Mouse (Mus musculus) splenic B cell, adult 2 months (primary cell): ENCODE data around the gene Rin3.

Experiments
- DNase-seq: peaks from one replicate; pipeline ENCODE4 v3.0.0-alpha.2; 2011; ENCODE audit warnings: low read depth, low spot score
- H3K27me3 ChIP-seq: 2 replicates; pipeline ENCODE4 v1.6.1; 2012; ENCODE audit warnings: mild to moderate bottlenecking, low read length, moderate library complexity, mixed read lengths; ENCODE audit not compliant: control insufficient read depth, poor library complexity, insufficient read depth, severe bottlenecking
- H3K36me3 ChIP-seq: 2 replicates; pipeline ENCODE4 v1.6.1; 2012; ENCODE audit warnings: mild to moderate bottlenecking, low read length, moderate library complexity, mixed read lengths; ENCODE audit not compliant: control insufficient read depth, poor library complexity, insufficient read depth, severe bottlenecking

Rin3 gene

DNA sequence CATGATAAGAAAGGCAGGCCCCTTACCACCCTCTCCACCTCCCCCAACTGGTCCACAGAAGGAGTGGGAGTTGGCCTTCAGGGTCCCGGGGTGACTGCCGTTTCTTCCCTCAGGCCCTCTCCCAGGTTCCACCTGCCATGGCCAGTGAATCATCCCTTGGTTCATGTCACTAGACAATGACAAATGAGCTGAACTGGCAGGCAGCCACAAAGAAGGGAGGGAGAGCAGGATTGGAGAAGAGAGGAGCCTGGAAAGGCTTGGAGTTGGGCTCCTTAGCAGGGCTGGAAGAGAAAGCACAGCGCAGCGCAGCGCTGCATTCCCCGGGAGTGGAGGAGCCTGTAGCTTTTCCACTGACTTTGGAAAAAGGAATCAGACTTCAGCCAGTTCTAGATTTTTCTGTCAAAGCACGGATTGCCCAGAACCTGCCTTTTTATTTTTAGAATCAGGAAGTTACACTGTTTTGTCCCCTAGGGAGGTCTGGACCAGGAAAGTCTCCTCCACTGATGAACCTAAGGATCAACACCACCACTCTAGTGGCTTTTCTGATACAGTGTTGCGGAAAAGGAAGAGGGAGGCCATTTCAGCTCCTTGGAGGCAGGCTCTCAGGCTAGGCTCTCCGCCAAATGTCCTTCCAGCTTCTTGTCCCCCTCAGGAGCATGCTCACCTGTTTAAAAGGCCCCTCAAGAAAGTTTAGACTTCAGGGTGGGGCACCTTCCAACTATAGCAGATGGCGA, 4.0 kb downstream of the Rin3 start:
- Histone ChIP-seq H3K27me3 (no peaks in the 10 kb centered on the region), H3K36me3 (no peaks in the 10 kb centered on the region)
- no peak for DNase-seq

DNA sequence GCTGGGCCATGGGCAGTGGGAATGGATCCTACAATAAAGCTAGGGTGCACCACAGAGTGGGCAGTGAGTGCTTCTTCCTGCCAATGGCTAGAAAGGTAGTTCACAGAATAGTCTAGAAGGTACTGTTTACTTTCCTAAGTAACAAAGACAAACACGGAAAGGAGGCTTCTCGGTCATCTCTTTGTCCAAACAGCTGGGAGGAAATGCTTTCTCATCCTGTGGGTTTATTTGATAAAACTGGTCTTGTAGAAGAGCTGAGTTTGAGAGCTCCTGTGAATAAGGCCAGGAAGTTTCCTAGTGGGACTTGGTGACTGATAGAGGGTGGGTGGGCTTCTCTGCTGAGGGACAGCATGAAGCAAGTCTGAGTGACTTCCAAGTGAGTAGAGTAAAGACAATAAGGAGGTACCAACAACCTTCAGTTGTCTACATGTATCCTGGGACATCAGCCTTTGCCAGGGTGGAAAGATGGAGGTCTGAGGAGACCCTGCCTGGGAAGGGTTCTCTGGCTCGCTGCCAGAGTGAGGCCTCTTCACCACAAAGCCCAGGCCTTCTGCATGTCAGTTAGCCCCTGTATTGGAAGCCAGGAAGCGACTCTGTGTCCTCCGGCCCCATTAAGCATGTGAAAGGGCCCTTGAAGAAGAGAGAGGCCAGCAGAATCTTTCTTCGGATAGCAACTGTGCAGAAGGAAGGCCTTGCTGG, 5.2 kb downstream of the Rin3 start:
- H3K27me3 ChIP-seq, result no peaks in the 10 kb centered on the region
- no peaks in the 10 kb centered on the region for H3K36me3 ChIP-seq
- DNase-seq, result no peak

DNA sequence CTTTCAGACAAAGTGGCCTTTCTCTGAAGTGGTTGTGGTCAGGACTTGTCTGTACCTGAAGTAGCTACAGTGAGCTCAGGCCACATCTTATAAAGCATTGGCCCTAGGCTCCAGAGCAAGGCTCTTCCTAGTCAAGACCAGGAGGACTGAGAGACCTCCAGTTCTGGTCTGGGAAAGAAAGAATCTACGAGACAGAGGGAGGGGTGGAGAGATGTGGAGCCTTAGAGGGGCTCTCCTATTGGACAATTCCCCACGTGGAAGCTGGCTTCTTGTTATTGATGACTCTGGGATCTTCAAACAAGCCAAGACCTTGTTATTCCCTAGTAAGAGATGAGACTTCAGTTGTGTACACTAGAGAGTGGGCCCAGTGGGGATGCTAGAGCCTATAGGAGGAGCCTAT, 6.0 kb downstream of the Rin3 start:
- DNase-seq, result no peak
- H3K36me3 ChIP-seq, result no peaks in the 10 kb centered on the region
- no peaks in the 10 kb centered on the region for H3K27me3 ChIP-seq

DNA sequence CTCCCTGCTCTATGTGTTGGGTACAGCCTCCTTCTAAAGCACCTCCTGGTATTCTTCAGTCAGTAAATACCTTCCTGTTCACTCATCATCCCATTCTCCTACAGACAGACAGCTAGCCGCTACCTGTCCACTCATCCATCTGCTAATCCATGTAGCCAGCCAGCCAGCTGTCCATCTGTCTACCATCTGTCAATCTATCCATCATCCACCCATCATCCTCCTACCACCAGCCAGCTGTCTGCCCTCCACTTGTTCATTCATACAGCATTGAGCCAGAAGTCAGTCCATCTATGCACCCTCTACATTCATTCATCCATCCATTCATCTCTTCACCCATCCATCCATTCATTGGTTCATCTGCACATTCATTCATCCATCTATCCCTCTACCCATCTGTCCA, 6.7 kb downstream of the Rin3 start:
- Histone ChIP-seq H3K36me3 (no peaks in the 10 kb centered on the region), H3K27me3 (no peaks in the 10 kb centered on the region)
- DNase-seq, result no peak

DNA sequence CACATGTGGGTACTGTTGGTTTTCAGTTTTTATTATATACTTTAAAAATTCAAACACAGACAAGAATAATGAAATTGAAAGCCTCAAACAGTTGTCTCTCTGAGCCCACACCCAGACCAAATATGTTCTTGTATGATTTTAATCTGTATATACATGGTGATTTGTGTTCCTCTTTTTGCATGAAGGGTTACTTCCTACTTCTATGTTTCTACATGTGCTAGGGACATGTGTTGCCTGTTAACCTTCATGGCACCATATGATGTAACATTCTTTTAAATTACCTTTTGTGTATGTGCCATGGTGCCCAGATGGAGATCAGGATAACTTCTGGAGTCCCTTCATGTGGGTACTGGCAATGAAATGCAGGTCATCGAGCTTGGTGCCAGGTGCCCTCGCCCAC, 7.8 kb downstream of the Rin3 start:
- no peaks in the 10 kb centered on the region for H3K36me3 ChIP-seq
- no peaks in the 10 kb centered on the region for H3K27me3 ChIP-seq
- peak; percentile 49 for DNase-seq

DNA sequence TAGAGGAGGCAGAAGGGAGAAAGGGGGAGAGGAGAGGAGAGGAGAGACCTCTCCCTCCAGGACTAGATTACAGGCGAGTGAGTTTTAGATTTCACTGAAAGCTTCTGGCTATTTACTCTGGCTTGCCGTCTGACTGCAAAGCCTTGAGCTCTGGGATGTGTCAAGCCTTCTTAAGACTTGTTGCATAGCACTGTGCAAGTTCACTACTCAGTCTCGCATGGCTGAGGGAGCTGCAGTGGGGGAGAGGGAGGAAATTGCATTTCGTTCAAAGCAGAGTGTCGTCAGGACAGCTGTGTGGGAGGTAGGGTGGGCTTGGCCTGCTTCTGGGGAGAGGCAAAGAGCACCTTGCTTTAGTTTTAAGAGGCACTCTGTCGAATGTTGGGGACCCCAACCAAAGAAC, 8.8 kb downstream of the Rin3 start:
- Histone ChIP-seq H3K27me3 (no peaks in the 10 kb centered on the region), H3K36me3 (no peaks in the 10 kb centered on the region)
- DNase-seq, result peak; percentile 38

DNA sequence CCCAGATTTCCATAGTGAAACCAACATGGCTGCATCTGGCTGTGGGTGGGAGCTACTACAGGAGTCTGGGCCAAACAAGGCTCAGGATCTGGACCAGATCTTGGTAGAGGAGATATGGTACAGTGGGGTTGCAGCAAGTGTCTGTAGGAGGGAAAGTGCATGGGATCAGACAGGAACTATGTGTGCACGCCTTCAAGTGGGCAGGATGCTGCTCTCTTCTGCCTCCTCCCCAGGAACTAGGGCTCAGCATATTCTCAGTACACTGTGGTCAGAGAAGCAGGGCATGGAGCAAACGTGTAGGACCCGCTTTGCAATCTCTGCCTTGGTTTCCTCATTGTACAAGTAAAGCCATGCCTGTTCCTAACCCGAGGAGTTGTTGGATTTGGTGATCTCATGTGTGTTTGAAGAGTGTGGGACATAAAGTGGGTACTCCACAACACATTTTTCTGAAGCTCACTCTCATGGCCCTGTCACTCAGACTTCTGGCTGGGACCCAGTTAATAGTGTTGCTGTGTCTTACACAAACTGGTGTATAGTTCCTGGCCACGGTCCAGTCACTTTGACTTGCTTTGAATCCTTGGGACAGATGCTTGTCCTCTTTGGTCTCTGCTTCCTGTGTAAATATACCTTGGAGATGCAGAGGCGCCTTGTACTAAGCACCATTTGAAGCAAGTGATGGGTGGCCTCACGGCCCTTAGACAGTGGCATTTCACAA, 9.8 kb downstream of the Rin3 start:
- H3K36me3 ChIP-seq, result no peaks in the 10 kb centered on the region
- H3K27me3 ChIP-seq, result no peaks in the 10 kb centered on the region
- DNase-seq, result no peak

DNA sequence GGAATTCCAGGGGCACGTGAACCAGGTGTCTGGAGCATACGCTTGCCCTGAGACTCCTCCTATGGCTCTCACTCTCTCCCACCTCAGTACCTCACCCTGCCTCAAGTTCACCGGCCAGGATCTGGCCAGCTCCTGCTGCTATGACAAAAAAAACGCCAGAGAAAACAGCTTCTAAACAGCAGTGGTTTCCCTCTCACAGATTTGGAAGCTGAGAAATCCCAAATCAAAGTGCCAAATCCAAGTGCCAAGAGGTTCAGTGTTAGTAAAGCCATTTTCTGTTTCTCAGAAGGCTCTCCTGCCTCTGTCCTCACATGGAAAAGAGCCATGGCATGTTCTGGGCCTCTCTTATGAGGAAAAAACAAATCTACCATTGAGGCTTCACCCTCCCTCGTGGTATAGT, 11.8 kb downstream of the Rin3 start:
- Histone ChIP-seq H3K27me3 (no peaks in the 10 kb centered on the region), H3K36me3 (no peaks in the 10 kb centered on the region)
- no peak for DNase-seq

DNA sequence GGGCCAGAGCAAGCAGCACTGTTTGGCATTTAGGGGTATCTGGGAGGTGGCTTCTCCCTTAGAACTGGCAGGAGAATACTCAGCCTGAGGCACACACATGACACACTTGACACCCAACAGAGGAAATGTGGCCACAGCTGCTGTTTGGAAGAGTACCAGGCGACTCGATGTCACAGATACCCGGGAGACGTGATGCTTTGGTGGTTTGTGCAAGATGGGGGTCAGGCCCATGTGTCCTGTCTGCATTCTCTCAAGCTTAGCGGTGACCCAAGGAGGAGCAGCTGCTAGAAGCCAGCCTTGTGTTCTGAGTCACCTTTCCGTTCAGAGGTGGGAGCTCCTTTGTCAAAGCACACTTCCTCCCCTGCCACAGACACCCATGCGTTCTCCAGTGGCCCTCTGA, 12.4 kb downstream of the Rin3 start:
- Histone ChIP-seq H3K27me3 (no peaks in the 10 kb centered on the region), H3K36me3 (no peaks in the 10 kb centered on the region)
- DNase-seq, result peak; percentile 55

DNA sequence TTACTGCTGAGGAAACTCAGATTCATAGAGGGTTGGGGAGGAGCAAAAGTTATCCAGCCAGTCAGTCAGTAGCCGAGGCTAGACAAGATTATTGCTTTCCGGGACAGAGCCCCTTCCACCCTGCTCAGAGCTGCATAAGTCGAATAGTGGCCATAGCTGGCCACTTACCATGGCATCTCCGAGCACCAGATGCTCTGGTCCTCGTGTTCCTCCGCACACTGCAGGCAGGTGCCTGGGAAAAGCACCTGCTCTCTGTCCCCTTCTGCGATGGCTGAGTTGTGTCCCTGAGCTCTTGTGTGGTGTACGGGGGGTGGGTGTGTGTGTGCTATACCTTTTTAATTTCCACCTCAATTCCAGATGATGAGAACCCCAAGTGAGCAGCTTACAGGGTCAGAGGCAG, 12.8 kb downstream of the Rin3 start:
- Histone ChIP-seq H3K27me3 (no peaks in the 10 kb centered on the region), H3K36me3 (no peaks in the 10 kb centered on the region)
- no peak for DNase-seq

DNA sequence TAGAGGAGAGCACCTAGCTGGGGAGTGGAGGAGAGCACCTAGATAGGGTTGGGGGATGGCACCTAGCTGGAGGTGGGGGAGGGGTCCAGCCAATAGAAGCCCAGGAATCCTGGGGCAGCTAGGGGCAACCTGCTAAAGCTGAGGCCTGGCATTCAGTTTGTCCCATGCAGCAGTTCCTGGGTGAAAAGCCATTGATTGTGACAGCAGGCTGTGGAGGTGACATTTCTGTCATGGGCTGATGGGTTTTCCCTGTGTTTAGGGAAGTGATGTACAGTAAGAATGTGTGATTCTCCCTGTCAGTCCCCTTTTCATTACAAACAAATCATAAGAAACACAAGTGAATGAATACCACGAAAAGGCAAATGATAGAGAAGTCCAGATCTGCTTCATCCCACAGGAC, 13.5 kb downstream of the Rin3 start:
- Histone ChIP-seq H3K36me3 (no peaks in the 10 kb centered on the region), H3K27me3 (no peaks in the 10 kb centered on the region)
- no peak for DNase-seq

DNA sequence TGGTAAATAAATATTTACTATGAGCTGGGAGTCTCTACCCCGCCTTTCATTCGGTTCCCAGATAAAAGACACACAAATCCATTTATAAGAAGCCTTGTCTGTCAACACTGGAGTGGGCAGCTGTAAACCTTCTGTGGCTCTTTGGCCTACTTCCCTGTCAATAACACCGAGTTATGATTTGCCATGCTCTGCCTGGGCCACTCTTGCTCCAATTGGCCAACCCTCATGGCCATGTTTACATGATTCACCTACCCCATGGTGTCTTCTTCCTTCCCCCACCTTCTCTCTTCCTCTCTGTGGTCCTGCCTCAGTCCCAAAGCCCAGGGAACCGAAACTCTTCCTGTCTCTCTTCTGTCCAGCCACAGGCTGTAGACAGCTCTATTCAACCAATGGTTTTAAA, 14.1 kb downstream of the Rin3 start:
- no peak for DNase-seq
- no peaks in the 10 kb centered on the region for H3K36me3 ChIP-seq
- no peaks in the 10 kb centered on the region for H3K27me3 ChIP-seq

DNA sequence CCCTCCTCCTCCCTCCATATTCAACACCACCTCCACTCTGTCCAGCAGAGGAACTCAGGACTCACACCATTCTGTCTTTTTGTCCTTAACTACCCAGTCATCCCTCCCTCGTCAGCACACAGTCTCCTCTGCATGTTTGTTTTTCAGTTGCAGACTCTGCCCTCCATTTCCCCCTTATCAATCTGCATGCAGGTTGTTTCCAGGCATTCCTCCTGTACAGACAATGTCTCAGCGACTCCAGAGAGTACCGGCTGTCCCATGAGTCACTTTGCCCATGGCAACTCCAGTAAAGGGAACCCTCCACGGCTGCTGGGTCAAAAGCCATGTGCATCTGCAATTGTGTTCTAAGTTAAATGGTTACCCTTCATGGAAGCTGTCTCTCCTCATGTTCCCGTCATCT, 16.4 kb downstream of the Rin3 start:
- H3K36me3 ChIP-seq, result no peaks in the 10 kb centered on the region
- no peaks in the 10 kb centered on the region for H3K27me3 ChIP-seq
- no peak for DNase-seq

DNA sequence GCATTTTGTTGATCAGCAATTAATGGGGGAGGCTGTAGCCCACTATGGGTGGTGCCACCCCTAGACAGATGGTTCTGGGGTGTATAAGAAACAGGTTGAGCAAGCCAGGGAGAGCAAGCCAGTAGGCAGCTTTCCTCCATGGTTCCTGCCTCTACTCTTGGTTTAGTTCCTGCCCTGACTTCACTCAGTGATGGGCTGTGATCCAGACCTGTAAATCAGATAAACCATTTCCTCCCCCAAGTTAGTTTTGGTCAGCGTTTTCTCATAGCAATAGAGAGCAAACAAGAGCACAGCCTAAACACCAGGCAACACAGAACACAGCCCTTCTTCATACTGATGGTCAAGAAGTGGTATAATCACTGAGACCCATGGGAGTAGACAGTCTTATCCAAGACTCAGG, 18.7 kb downstream of the Rin3 start:
- H3K27me3 ChIP-seq, result no peaks in the 10 kb centered on the region
- H3K36me3 ChIP-seq, result no peaks in the 10 kb centered on the region
- DNase-seq, result no peak

DNA sequence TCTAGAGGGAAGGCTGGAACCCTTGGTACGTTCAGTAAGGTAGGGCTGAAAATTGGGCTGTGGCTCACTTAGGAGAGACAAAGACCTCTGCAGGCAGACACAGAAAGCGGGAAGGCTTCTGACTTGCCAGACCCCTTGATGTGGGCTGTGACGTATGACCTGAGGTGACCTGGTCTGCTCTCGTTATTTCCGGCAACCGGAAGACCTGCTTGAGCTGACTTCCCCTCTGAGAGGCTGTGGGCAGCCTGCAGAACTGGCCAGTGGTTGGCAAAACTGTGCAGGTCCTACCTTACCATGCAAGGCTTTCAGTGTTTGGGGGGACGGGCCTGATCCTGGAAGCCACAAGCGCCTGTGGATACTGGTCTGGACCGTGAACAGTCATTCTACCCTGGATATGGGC, 19.5 kb downstream of the Rin3 start:
- Histone ChIP-seq H3K36me3 (no peaks in the 10 kb centered on the region), H3K27me3 (no peaks in the 10 kb centered on the region)
- peak; percentile 71 for DNase-seq
